Mouse (Mus musculus) kidney, adult 8-10 months (tissue): ENCODE data around the gene Simc1.
A peak's percentile ranks its signal among the peaks of the same experiment; 100 is the strongest.

ENCODE experiments used
- DNase-seq, 2 experiments: peaks; one replicate each; pipeline ENCODE4 v3.0.0; 2022

The Simc1 gene

GRCm38 (mm10) chr13:54548036-54548435, 44.5 kb downstream of the Simc1 start:
- peak; percentile 41 to 54 for DNase-seq

- no peak for DNase-seq
Measured at GRCm38 (mm10) chr13:54556176-54556575, 52.6 kb downstream of the Simc1 start.

GRCm38 (mm10) chr13:54556796-54557195, 53.2 kb downstream of the Simc1 start:
- DNase-seq, result peak; percentile 77 to 81

- DNase-seq, result peak; percentile 71 to 89
Measured at GRCm38 (mm10) chr13:54557652-54558051, 54.1 kb downstream of the Simc1 start.

- DNase-seq, result no peak
Measured at GRCm38 (mm10) chr13:54559656-54560055, 56.1 kb downstream of the Simc1 start.

- no peak for DNase-seq
Measured at GRCm38 (mm10) chr13:54560608-54561007, 57.0 kb downstream of the Simc1 start.

GRCm38 (mm10) chr13:54562562-54562961, 59.0 kb downstream of the Simc1 start:
- DNase-seq, result peak; percentile 91 to 98

GRCm38 (mm10) chr13:54564232-54565200, 60.9 kb downstream of the Simc1 start:
- DNase-seq, result peak; percentile 37 to 50

- DNase-seq, result peak; percentile 93 to 95
Measured at GRCm38 (mm10) chr13:54565201-54565581, 61.6 kb downstream of the Simc1 start, which contains the start of gene 4833439L19Rik. 4833439L19Rik (minus strand) TSS chr13:54565435.

- peak; percentile 84 to 86 for DNase-seq
Measured at GRCm38 (mm10) chr13:54565594-54566345, 62.2 kb downstream of the Simc1 start.

GRCm38 (mm10) chr13:54568380-54568779, 64.8 kb downstream of the Simc1 start:
- peak; percentile 45 to 75 for DNase-seq

GRCm38 (mm10) chr13:54569282-54569681, 65.7 kb downstream of the Simc1 start:
- DNase-seq, result no peak

- DNase-seq, result no peak
Measured at GRCm38 (mm10) chr13:54570736-54571135, 67.2 kb downstream of the Simc1 start.

- DNase-seq, result no peak
Measured at GRCm38 (mm10) chr13:54571637-54572036, 68.1 kb downstream of the Simc1 start.

- DNase-seq, result no peak
Measured at GRCm38 (mm10) chr13:54572621-54573020, 69.0 kb downstream of the Simc1 start.

- peak; percentile 73 to 77 for DNase-seq
Measured at GRCm38 (mm10) chr13:54574854-54575481, 71.4 kb downstream of the Simc1 start, which contains the start of gene Arl10. Arl10 (plus strand) TSS chr13:54575015.

- DNase-seq, result no peak
Measured at GRCm38 (mm10) chr13:54575489-54575888, 71.9 kb downstream of the Simc1 start.

- DNase-seq, result no peak
Measured at GRCm38 (mm10) chr13:54577652-54578507, 74.3 kb downstream of the Simc1 start.

- DNase-seq, result no peak
Measured at GRCm38 (mm10) chr13:54581385-54581784, 77.8 kb downstream of the Simc1 start.

- DNase-seq, result no peak
Measured at GRCm38 (mm10) chr13:54582126-54582525, 78.5 kb downstream of the Simc1 start.

- DNase-seq, result peak; percentile 57 to 59
Measured at GRCm38 (mm10) chr13:54582860-54583259, 79.3 kb downstream of the Simc1 start.

- DNase-seq, result no peak
Measured at GRCm38 (mm10) chr13:54585831-54586230, 82.3 kb downstream of the Simc1 start.
